Mouse (Mus musculus) layer of hippocampus, adult 18-20 months (tissue): ENCODE data around the gene Il19. TPM values are rescaled to one million over a fixed set of nuclear protein-coding genes. Genes with fewer than 3 reads are reported as not detected.

Experiments used
- DNase-seq, 2 experiments: peaks; one replicate each; pipeline ENCODE4 v3.0.0; 2022; ENCODE audit warnings: low spot score in 2 of 2
- long read RNA-seq: library from polyadenylated mRNA; stranded (forward); transcript quantifications from one replicate; pipeline ENCODE4 v2.0.0, GENCODE M21; 2021
- total RNA-seq, 2 experiments: library from RNA; stranded (reverse); gene quantifications; 2 replicates each; pipeline ENCODE4 v1.2.3; 2021

Gene Il19
- total RNA-seq: not detected
- long read RNA-seq: 0 reads

DNA sequence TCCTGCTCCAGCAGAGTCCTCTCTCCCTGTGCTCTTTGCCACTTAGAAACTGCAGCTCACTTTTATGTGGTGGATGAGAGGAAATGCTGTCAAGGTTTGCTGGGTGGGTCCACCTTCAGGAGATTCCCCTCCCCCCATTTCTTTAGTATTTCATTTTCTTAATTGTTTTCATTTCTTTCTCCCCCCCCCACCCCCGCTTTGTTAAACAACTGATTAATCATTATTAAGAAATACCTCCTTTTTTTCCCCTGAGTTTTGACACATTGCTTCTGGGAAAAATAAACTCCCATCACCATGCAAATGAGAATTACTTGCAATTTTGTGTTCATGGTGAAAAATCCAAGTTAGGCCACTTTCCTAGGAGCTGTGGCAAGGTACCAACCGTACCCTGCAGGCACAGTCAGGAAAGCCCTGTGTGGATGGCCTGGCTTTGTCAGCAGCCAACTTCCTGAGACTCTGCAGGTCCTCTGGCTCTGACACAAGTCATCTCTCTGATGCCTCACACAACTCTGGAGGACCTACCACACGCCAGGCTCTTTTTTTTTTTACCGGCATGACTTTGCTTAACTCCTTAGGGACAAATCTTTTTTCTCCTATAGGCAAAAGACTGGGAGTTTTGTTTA lies at the start of gene Il19:
Il19 (minus strand) TSS at position 51 of the 623 bp plus-strand sequence.
- no peak for DNase-seq

DNA sequence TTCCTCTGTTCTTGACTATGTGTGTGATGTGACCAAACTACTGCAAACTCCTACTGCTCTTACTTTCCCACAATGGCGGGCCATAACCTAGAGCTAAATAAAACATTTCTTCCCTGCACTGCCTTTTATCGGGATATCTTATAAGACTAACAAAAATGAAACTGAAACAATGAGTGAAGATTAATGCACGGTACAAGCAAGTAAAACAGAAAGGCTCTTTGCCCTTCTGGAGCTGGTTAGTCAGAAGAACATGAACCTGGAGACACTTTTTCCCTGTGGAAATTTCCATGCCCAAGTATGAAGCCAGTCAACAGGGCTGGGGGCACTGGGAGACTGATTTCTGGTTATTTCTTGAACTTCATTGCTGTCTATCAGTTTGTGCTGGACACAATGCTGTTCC lies 49.4 kb upstream of the Il19 start:
- no peak for DNase-seq

DNA sequence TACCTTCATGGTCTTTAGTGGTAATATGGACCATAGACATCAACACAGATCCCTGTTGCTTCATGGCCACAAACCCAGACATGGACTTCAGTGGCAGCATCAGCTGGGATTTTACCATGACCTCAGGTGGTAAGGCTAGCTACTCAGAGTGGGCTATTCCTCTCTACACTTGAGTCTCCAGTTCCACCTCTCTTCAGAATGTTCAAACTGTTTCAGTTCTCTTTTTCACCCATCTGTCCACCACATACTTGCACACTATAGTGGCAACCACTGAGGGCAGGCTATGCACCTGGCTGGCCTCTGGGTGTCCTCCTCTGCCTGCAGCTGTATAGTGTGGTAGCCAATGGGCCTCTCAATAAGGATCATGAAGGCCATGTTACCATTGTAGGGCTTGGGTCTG lies 47.5 kb upstream of the Il19 start:
- DNase-seq: no peak

DNA sequence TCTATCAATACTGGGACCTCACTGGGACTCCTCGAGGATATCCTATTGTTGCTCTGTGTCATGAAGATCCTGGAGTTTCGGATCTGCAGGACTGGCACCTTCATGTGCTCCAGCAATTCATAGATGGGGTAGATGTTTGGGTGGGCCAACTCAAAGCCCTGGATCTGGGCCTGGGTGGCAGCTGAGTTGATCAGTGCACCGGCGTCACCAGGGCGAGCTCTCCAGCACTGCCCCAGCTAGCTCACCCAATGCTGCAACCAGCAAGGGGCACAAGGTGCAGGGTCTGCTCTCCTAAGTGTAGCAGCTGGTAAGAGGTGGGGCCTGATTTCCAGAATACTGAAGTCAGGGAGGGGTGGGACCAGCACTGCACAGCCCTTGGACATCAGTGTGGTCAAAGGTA lies 47.1 kb upstream of the Il19 start:
- no peak for DNase-seq

DNA sequence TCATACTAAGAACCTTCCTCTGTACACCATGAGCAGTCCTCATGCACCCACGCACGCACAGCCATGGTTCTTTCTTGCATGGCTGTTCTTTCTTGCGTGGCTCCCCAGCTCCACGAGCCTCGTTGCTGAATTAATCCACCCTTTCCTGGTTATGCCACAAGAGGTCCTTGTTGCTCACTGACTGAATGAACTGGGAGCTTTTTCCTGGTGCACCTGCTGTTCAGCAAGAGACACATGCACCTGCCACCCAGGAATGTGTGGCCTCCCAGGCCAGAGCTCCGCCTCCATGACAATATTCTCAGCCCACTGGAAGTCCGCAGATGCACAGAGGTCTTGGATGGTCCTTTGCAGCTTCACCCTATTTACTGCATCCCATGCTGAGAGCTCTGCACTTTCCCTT lies 44.5 kb upstream of the Il19 start:
- DNase-seq: peak; percentile 6 to 29

DNA sequence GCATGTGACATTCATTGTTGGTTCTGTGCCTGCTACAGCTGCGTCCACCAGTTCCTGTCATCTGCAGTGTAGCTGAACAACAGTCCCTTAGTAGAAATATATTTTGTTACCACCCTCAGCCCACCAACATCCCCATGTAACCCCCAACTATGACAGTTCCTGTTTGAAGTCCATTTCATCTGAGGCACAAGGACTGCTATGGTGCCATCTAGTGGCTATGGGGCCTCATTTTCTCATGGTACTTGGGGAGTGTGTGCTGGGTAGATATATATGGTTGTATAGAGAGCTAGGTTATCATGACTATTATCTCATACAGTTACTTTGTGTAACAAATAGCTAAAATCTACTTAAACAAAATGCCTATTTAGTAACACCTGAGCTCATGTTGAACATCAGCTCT lies 39.5 kb upstream of the Il19 start:
- peak in 1 of 2 experiments; percentile 58 for DNase-seq

DNA sequence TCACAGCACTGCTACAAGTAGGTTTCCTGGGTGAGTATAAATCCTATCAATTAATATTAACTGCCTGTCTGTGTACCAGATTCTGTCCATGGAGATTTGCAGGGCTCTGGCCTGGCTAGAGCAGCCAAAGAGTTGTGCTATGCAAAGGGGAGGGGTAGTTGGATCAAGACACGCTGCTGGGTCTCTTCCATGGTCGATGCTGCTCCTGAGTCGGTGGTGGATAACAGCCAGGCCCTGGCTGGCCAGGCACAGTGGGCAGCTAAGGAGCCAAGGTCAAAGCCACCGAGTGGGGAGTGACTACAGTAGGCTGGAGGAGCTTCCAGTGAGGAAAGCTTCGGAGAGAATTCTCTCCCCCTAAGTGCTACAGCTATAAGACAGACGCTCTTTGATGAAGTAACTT lies 24.0 kb upstream of the Il19 start:
- DNase-seq: no peak

DNA sequence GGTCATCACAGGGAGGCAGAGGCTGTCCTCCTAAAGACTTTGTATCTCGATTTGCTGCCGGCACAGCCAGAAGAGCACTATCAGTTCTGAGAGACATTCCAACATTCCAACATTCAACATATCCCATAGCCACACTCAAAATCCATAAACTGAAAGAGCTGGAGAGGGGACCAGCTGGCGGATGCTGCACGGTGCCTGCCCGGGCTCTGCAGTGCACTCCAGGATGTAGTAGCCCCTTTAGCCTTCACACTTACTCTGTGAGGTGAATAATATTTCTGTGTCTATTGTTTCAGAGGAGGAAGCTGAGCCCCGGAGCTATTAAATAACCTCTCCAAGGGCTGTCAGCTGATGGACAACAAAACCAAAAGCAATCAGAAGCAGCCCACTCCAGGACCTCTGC lies 7.0 kb upstream of the Il19 start:
- no peak for DNase-seq

DNA sequence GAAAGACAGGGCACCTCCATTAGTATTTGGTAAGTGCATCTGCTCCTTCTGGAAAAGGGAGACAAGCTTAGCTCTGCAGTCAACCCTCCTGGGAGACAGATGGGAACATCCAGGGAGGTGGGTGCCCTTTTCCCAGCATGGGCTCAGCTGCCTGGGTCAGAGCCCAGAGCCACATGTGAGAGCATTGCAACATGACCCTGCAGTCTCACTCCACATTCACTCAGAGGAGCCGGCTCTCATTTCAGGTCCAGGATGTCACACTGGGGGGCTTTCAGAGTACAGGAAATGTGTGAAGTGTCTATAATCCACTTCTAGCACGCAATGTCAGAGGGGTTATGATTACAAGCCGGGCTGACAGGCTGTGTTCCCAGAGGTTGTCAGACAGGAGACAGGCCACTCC lies 1.9 kb upstream of the Il19 start:
- no peak for DNase-seq

DNA sequence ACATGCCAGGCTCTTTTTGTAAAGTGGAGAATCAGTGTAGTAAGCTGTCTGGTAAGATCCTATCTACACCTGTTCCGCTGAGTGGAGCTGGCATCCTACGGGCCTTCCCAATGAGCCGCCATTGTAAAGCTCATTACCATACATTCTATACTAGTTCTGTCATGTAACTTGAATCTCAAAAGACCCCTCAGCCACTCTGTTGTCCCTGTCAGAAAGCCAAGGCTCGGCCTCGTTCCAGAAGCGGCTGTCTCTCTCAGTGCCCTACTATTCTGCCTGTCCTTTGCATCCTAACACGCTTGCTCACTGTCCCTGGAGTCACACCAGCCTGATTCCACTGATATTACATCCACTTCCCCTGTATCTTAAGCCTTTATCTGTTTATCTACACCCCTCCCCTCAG lies 1.7 kb downstream of the Il19 start:
- no peak for DNase-seq

DNA sequence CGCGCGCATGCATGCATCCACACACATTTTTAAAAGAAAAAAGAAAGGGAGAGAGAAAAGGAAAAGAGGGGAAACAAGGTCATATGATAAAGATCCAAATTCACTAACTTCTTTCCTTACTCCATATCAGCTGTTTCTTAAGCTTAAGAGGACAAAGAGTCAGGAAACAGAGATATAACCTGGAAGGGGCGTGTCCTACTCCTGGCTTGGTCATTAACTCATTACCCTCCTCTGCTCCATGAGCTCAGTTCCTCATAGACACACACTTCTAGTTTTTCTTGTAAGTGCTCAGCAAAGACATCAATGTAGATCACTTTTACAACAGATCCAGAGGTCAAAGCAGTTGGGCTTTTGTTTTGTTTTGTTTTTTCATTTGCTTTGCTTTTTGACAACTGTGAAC lies 2.7 kb downstream of the Il19 start:
- DNase-seq: no peak

DNA sequence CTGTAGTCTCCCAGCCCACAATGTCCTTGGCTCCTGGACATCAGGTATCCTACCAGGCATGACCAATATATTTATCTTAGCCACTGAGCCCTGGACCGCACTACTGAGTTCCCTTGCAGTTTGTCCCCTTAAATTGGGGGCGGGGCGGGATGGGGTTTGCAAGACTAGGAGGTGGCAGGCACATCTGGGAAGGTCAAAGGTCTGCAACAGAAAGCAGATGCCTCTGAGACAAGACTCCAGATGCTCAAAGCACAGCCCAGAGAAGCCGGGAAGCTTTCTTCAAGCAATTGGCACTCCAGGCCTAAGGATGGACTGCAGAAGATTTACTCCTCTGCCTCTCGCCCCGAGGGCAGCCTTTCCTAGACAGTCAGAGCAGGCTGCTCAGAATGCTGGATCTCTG lies 3.6 kb downstream of the Il19 start:
- no peak for DNase-seq

DNA sequence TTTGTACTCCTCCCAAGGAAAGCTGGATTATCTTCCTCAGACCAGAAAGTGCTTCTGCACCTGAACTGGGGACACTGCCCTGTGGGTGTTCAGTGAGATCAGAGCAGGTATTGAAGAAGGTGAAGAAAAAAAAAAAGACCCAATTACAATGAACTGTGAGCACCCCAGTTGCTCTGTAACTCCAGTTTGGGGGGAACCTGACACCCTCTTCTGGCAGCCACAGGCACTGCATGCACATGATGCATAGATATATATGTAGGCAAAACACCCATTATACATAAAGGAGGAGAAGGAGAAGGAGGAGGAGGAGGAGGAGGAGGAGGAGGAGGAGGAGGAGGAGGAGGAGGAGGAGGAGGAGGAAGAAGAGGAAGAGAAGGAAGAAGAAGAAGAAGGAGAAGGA lies 13.4 kb downstream of the Il19 start:
- no peak for DNase-seq

DNA sequence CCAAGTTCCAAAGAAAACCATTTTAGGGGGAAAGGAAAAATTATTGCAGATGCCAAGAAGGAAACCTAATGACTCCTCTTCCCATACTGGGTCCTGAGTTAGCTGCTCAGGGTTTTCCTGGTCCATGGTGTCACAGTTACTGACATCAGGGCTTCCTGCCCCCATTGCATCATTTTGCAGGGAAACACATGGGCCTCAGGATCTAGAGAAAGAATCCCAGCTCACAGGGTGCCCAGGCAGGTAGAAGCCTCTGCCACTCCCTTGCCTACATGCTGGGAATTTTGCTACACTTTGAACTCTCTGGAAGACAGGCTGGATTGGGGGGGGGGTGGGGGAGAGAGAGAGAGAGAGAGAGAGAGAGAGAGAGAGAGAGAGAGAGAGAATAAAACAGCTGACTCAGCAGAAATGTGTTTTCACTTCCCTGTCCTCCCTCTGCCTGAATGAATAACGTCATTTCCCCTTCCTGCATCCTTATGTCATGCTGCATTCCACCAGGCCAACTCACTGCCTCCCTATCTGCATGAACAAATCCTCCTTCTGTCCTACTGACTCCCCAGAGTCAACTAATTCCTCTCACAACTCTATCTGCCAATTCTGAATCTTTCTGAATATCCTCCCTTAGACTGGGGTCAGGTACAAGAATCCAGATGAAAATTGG lies 21.5 kb downstream of the Il19 start:
- no peak for DNase-seq

DNA sequence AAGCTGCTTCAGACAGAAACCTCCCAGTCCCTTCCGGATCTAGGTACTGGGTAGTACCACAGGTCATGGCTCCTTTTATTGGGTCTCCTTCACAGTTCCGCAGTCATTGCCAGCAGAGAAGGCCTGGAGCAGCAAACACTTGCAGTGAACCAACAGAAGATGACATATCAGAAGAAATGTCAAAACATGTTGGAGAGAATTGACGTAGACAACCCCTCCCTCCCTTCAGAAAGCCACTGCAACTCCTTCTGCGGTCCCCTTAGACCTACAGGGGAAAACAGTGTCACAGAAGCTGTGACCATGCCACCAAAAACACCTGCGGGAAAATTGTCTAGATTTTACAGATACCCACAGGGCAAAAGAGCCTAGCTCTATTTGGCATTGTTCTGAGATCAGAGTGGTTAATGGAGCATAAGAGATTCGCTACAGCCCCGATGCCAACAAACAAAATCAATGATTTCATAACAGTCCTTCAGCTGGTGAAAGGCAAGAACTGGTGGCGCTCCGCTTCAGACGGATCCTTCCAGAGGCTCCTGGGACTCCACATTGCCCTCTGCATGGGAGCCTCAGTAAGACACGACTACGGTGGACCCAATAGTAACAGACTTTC lies 28.4 kb downstream of the Il19 start, which contains the start of gene Il20:
Il20 (minus strand) TSS at position 51 of the 610 bp plus-strand sequence.
- DNase-seq: no peak

DNA sequence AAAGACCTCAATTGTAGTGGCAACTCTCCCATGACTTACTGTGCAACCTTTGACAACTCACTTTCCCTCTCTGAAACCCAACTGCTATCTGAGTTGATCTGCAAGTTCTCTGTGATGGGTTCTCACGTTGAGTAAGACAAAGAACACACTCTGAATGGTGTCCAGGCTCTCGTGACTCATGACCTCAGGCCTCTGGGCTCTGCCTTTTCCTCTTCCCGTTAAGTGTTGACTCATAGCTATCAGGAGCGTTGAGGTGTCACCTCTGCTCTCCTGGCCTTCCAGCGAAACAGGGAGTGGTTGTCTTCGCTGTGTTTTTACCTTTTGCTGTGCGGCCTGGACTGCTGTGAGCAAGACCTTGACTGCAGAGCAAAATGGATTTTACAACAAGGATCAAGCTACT lies 37.4 kb downstream of the Il19 start:
- DNase-seq: no peak

DNA sequence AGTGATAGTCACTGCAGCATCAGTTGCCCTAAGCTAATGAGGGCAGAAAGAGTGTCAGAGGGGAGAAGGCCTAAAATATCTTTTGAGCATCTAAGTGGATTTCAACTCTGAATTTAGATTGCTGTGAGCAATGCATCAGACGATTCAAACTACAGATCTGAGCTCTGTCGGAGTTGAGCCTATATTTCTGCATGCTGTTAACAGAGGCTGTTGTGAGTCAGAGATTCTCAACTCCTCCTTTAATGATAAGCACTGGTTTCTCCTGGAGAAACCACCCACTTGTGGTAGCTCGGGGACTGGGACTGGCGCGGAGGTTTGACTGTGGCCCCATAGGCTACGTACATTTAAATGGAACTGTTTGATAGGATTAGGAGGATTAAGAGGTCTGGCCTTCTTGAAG lies 45.4 kb downstream of the Il19 start:
- no peak for DNase-seq

DNA sequence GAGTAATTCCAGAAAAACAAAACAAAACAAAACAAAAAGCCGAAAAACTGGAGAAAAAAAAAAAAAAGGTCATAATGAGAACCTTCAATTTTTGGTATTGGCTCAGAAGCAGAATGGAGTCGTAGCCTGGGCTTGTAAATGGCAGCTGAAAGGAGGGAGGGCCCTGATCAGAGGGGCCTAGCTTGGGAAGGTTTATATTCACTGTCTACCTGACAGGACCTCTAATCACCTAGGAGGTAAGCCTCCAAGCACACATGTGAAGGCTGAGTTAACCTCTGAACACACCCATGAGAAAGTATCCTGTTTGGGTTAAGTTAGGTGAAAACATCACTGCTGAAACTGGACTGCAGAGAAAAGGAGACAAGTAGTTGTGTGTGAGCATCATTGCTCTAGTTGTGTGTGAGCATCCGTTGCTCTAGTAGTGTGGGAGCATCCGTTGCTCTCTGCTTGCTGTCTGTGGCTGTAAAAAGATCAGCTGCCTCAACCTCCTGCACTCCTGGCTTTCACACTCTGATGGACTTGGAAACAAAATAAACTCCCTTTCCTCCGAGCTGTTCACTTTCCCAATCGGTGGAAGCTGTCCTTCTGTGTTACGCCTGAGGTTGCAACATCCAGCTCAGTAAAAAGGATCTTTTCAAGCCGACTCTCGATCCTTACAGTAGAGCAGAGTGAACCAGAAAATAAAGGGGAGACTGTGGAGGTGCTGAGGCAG lies 46.4 kb downstream of the Il19 start:
- DNase-seq: no peak

DNA sequence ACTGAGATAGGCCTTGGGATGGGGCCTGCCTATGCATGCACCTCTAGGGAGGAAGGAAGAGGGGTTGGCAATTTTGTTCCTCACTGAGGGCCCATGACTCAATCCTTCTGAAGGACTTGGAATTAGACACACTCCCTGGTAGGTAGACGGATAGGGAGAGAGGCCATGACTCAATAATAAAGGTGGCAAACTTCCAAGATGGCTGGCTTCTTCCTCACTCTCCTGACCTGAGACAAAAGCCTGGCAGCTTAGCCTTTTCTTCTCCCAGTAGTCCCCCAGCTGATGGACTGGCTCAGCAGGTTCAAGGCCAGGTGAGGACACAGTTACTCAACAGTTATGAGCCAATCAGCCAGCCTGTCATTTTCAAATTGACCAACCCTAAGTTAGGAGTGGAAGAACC lies 47.5 kb downstream of the Il19 start:
- DNase-seq: no peak

DNA sequence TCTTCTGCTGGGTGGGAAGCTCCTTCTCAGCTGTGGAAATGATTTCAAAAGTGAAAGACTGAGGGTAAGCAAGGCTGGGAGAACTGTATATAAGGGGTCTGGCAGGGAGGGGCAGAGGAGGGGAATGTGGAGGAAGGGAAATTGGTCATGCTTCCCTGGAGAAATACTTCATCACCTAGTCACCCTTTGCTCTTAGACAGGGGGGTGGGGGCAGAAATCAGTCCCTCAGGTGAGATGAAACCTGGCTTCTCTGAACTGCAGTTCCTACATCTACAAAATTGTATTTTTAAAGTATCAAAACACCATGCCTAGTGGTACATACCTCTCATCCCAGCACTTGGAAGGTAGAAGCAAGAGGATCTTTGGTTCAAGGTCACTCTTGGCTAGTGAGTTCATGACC lies 52.6 kb downstream of the Il19 start, which contains the start of gene Il24:
Il24 (minus strand) TSS at position 101 of the 400 bp plus-strand sequence.
- DNase-seq: no peak

DNA sequence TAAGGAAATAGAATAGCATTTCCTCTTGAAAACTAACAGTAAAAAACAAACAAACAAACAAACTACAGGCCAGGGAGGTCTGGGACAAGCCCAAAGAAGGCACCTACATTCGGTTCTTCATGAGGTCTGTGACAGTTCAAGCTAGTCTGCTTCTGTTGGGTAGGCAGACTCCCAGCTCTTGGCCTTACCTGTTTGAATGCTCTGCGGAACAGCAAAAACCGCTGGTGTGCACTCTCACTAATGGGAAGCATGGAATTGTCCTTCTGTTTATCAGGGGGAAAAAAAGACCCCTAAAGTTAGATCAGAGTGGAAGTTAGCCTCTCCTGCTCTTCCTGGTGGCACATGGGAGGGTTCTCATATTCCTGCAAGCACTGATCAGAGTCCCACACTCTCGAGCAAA lies 56.8 kb downstream of the Il19 start:
- no peak for DNase-seq
